Mouse (Mus musculus) erythroblast, adult 5-6 weeks (primary cell): ENCODE data around the gene Klhl28. TPM values are rescaled to one million over a fixed set of nuclear protein-coding genes. Genes with fewer than 3 reads are reported as not detected.

Experiments used
- total RNA-seq, 2 experiments: library from RNA; stranded (forward) in 1 of 2; stranded (reverse) in 1 of 2; fragments of 150-400 nt in 1 of 2; fragments of 200-764, 138-1000 nt in 1 of 2; gene quantifications; 2 replicates each; pipeline versions ENCODE4 v1.2.3 to v1.2.4; 2015 to 2017; ENCODE audit warnings: low replicate concordance in 2 of 2

Gene Klhl28
- total RNA-seq, 2 experiments from 2014 or later: 2.5 to 6.7 TPM

Other genes with a start within 250 kb of the Klhl28 start
- gene Gm527, start 47.6 kb downstream of the Klhl28 start, total RNA-seq (2015; ENCODE audit: low replicate concordance): not detected in 2 replicates
- 0.26 TPM in 1 of 2 replicates, not detected in the other for gene Gm527, start 47.6 kb downstream of the Klhl28 start, total RNA-seq (2017; ENCODE audit: low replicate concordance)
- 4.0 and 12.1 TPM in 2 replicates for gene Togaram1, start 270 bp upstream of the Klhl28 start, total RNA-seq (2015; ENCODE audit: low replicate concordance)
- gene Togaram1, start 270 bp upstream of the Klhl28 start, total RNA-seq (2017; ENCODE audit: low replicate concordance): 11.7 and 12.6 TPM in 2 replicates
- gene Prpf39, start 70.8 kb upstream of the Klhl28 start, total RNA-seq (2015; ENCODE audit: low replicate concordance): 16.9 and 23.0 TPM in 2 replicates
- 45.9 and 51.0 TPM in 2 replicates for gene Prpf39, start 70.8 kb upstream of the Klhl28 start, total RNA-seq (2017; ENCODE audit: low replicate concordance)
- gene Fkbp3, start 108.5 kb upstream of the Klhl28 start, total RNA-seq (2015; ENCODE audit: low replicate concordance): 33.0 and 42.5 TPM in 2 replicates
- gene Fkbp3, start 108.5 kb upstream of the Klhl28 start, total RNA-seq (2017; ENCODE audit: low replicate concordance): 38.3 and 40.3 TPM in 2 replicates
- gene Fancm, start 110.1 kb upstream of the Klhl28 start, total RNA-seq (2015; ENCODE audit: low replicate concordance): 4.2 and 6.5 TPM in 2 replicates
- gene Fancm, start 110.1 kb upstream of the Klhl28 start, total RNA-seq (2017; ENCODE audit: low replicate concordance): 15.2 and 34.8 TPM in 2 replicates
- gene Mis18bp1, start 207.1 kb upstream of the Klhl28 start, total RNA-seq (2015; ENCODE audit: low replicate concordance): 26.3 and 29.7 TPM in 2 replicates
- gene Mis18bp1, start 207.1 kb upstream of the Klhl28 start, total RNA-seq (2017; ENCODE audit: low replicate concordance): 25.9 and 36.1 TPM in 2 replicates